Mouse (Mus musculus) heart, embryonic 15.5 days (tissue): Measurements from ENCODE around the gene Faf2. TPM values are rescaled to one million over a fixed set of nuclear protein-coding genes. Genes with fewer than 3 reads are reported as not detected.
A peak's percentile ranks its signal among the peaks of the same experiment; 100 is the strongest.

ENCODE experiments used
- ATAC-seq: fragments of 200-750 bp; cut with Nextera tagmentation; replicated peaks from 2 replicates; pipeline ENCODE4 v1.8.0; 2017; ENCODE audit warnings: low read depth, moderate TSS enrichment; ENCODE audit not compliant: insufficient number of reproducible peaks, insufficient read depth, low FRiP score
- H3K27ac ChIP-seq: fragments of 300-500 bp; sonication (generic); 2 replicates; pipeline ENCODE4 v1.5.1; 2015; ENCODE audit warnings: mild to moderate bottlenecking, inconsistent platforms
- H3K27me3 ChIP-seq: fragments of 300-500 bp; sonication (generic); 2 replicates; pipeline ENCODE4 v1.6.1; 2015; ENCODE audit warnings: inconsistent platforms
- H3K36me3 ChIP-seq: fragments of 300-500 bp; sonication (generic); 2 replicates; pipeline ENCODE4 v1.6.1; 2015; ENCODE audit warnings: mild to moderate bottlenecking, inconsistent platforms
- H3K4me1 ChIP-seq: fragments of 300-500 bp; sonication (generic); replicated peaks from 2 replicates; pipeline ENCODE4 v1.6.1; 2015; ENCODE audit warnings: inconsistent platforms
- H3K4me2 ChIP-seq: fragments of 300-500 bp; sonication (generic); 2 replicates; pipeline ENCODE4 v1.6.1; 2015; ENCODE audit warnings: inconsistent platforms, mild to moderate bottlenecking, moderate library complexity
- H3K4me3 ChIP-seq: fragments of 300-500 bp; sonication (generic); 2 replicates; pipeline ENCODE4 v1.5.1; 2015; ENCODE audit warnings: mild to moderate bottlenecking, inconsistent platforms
- H3K9ac ChIP-seq: fragments of 300-500 bp; sonication (generic); 2 replicates; pipeline ENCODE4 v1.6.1; 2015; ENCODE audit warnings: mild to moderate bottlenecking, inconsistent platforms
- H3K9me3 ChIP-seq: fragments of 300-500 bp; sonication (generic); replicated peaks from 2 replicates; pipeline ENCODE4 v1.6.1; 2016; ENCODE audit warnings: inconsistent platforms
- WGBS: fragments of 180-500 bp; shearing (Covaris S2); methylation state at CpG from one replicate; pipeline ENCODE4 v1.1.7; 2015; ENCODE audit warnings: mixed read lengths; 5-methylcytosine and 5-hydroxymethylcytosine counted together
- polyA plus RNA-seq: library from polyadenylated mRNA; unstranded; fragments of >200 nt; fragmentation: Nextera tagmentation; extraction: Ambion mirVana; gene quantifications from 2 replicates; pipeline ENCODE4 v1.2.1, GENCODE M21; 2015

The Faf2 gene
- polyA plus RNA-seq, 1 experiment from 2014 or later: 38.3 TPM

DNA sequence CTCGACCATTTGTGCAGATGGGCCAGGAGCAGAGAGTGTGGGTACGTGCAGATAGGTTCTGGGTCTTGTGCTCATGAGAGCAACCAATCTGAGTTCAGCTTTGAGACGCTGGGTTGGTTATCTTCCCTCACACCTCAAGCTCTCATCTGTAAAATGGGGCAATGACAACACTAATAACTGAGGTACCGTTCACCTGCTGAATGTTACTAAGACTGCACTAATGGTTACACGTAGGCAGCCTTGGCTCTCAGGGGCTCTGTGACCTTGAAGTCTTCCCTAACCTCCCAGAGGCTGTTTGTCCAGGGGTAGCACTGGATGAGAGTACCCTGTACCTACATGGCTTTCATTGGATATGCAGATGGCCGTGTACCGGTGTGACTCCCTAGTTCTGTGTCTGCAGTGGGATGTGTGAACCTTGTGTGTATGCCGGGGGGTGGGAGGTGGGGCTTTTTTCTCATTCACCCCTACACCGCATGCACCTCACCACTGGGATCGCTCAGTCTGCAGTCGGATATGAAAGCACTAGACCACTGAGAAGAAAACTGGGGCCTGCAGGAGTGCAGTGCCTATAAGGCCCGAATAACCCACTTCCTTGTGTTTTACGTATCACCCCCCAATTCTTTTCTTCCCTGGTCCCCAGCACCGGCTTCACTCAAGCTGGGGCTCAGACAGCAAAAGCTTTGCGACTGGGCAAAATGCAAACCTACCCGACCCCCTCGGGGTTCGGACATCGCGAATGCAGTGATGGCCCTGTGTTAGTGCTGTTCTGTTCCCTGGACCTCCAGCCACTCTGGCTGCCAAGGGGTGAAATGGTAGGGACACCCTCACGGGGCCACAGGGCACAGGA is 71.3 kb downstream of the Faf2 start:
- H3K36me3 ChIP-seq: no peaks in the 10 kb centered on the region
- H3K4me1 ChIP-seq: peaks cover 39% of the 10 kb centered on the region
- H3K9ac ChIP-seq: peak overlapping the region; percentile 96
- H3K9me3 ChIP-seq: no peaks in the 10 kb centered on the region
- peak overlapping the region; percentile 88 for H3K4me2 ChIP-seq
- WGBS: 6% methylated on average over 21 of the region's 21 CpGs
- H3K4me3 ChIP-seq: peak overlapping the region; percentile 91
- no peak for ATAC-seq
- H3K27me3 ChIP-seq: no peaks in the 10 kb centered on the region
- peak overlapping the region; percentile 98 for H3K27ac ChIP-seq

DNA sequence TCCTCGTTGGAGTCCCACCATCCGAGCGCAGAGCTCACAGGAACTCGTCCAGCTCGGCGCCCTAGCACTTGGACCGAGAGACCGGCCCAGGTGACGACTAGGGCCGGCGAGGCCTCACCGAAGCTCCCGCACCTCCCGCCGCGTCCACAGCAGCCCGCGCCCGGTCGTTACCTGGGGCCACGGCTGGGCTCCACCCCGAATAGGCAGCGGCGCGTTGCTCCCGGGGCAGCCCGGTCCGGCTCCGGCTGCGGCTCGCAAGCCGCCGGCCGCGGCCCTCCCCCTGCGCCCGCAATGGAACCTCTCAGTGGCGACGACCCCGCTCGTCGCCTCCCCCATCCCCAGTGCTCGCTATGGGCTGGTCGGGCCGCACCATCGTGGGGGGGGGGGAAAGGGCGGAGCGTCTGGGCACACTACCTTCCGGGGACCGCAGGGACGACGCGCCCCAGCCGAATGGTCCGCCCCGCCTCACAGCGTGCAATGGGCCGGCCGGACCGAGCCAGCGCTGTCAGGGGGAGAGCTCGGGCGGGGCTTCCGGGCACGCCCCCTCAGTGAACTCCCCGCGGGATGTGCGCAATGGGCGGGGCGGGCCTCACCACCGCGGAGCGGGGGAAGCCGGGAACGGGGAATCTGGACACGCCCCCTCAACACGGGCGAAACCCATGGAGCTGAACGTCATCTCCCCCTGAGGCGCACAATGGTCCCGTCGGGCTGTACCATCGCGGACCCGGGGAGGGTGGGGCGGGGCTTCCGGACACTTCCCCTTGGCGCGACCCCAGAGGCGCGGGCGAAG is 72.2 kb downstream of the Faf2 start, which contains the start of gene Rnf44:
Rnf44 (minus strand) TSS at position 350 of the 790 bp plus-strand sequence.
- H3K9me3 ChIP-seq: no peaks in the 10 kb centered on the region
- H3K4me2 ChIP-seq: peak within 1 kb of the TSS; percentile 88
- H3K36me3 ChIP-seq: no peaks in the 10 kb centered on the region
- H3K27me3 ChIP-seq: no peaks in the 10 kb centered on the region
- peak within 1 kb of the TSS; percentile 96 for H3K9ac ChIP-seq
- peak within 1 kb of the TSS; percentile 98 for H3K27ac ChIP-seq
- H3K4me3 ChIP-seq: peak within 1 kb of the TSS; percentile 91
- H3K4me1 ChIP-seq: peaks cover 33% of the 10 kb centered on the region
- under 1% methylated on average over 84 of the region's 92 CpGs for WGBS
- peak; percentile 99 for ATAC-seq

DNA sequence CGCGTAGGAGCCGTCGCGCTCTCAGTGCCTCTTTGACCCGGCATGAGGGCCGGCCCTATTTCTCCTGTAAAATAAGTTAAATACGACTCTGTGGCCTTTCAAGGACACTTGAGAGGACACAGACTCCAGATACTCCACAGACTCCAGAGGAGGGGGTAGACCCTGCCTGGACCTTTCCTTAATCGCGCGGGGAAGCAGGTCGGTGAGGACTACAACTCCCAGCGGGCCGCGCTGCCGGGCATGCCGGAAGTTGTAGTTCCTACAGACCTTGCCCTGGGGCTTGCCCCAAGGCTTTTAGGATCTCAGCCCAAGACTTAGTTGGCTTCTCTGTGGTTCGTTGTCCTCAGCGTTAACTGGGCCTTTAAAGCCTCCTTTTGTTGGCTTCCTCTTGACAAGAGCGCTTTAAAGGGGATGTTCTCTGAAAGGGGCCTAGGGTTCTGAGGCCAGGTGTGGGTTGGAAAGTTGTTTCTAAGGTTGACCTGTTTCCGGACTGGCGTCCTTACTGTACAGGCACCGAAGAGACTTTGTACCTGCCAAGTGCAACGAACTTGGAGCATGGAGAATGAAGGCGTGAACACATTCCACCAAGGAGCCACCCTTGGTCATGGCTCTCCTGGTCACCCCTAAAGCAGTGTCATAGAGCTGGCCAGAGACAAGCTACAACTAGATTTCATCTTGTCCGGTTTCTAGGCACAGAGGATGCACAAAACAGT is 72.9 kb downstream of the Faf2 start:
- H3K9me3 ChIP-seq: no peaks in the 10 kb centered on the region
- whole genome bisulfite sequencing: 13% methylated on average over 26 of the region's 26 CpGs

DNA sequence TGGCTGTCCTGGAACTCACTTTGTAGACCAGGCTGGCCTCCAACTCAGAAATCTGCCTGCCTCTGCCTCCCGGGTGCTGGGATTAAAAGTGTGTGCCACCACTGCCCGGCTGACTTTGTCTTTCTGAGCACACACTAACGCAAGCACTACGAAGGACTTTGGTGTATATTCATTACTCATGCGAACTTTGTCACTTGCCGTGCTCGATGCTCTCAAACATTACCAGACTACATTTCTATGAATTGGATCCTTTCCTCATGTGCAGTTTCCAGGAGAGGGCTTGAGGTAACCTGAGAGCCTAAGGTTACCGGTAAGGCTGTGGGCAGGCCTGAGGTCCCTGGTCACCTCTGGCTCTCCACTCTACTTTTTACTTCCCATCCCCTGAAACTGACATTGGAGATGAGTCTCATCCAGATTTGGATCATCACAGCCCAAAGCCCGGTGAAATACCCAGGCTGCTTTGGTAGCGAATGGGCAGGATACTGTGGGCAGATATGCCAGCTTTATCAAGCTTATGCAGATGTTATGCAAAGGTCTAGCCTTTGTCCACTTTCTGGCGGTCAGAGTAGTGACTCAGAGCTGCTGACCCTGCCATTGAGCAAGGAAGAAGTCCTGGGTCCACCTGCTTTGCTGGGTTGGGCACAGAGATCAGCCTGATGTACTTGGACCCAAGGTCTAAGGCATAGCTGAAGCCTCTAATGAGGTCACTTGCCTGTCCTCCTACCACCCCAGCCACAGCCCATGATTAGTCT is 74.1 kb downstream of the Faf2 start:
- 84% methylated on average over 11 of the region's 11 CpGs for WGBS
- Histone ChIP-seq H3K27me3 (no peaks in the 10 kb centered on the region), H3K4me1 (peaks cover 26% of the 10 kb centered on the region), H3K9ac (no peak overlapping the region), H3K4me2 (no peak overlapping the region), H3K27ac (no peak overlapping the region), H3K4me3 (no peak overlapping the region), H3K36me3 (no peaks in the 10 kb centered on the region), H3K9me3 (no peaks in the 10 kb centered on the region)
- ATAC-seq: no peak

More for the DNA sequence above, 72.9 kb downstream of the Faf2 start:
- ATAC-seq: peak; percentile 56
- H3K27me3 ChIP-seq: no peaks in the 10 kb centered on the region
- H3K4me3 ChIP-seq: peak overlapping the region; percentile 91
- peaks cover 30% of the 10 kb centered on the region for H3K4me1 ChIP-seq
- H3K27ac ChIP-seq: peak overlapping the region; percentile 98
- no peaks in the 10 kb centered on the region for H3K36me3 ChIP-seq
- H3K9ac ChIP-seq: peak overlapping the region; percentile 67
- H3K4me2 ChIP-seq: peak overlapping the region; percentile 66

DNA sequence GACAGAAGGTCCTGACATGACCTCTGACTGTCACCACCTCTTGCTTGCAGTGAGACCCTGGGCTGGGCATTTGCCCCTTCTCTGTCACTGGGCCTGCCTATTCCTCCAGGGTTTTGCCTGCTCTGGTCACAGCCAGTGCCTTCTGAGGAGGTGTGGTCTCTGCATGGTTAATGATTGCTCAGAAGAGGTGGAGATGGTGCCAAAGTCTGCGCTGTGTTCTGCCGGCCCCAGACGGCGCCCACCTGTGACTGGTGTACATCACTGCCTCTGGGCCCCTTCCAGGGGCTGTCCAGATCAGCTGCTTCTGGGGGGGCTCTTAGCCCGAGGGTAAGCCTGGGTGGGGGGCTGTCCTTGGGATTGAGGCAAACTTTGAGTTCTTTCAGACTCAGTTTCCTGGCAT is 79.7 kb downstream of the Faf2 start, which contains the start of gene Cdhr2:
Cdhr2 (plus strand) TSS at position 219 of the 400 bp plus-strand sequence.
- Histone ChIP-seq H3K9ac (no peak within 1 kb of the TSS), H3K36me3 (no peaks in the 10 kb centered on the region), H3K27me3 (0 out of 2 replicates have a peak, but pooled peaks cover 3% of the 10 kb centered on the region), H3K27ac (no peak within 1 kb of the TSS), H3K4me3 (no peak within 1 kb of the TSS), H3K9me3 (no peaks in the 10 kb centered on the region), H3K4me2 (no peak within 1 kb of the TSS), H3K4me1 (no peaks in the 10 kb centered on the region)
- ATAC-seq: no peak
- WGBS: 74% methylated on average over 5 of the region's 5 CpGs

DNA sequence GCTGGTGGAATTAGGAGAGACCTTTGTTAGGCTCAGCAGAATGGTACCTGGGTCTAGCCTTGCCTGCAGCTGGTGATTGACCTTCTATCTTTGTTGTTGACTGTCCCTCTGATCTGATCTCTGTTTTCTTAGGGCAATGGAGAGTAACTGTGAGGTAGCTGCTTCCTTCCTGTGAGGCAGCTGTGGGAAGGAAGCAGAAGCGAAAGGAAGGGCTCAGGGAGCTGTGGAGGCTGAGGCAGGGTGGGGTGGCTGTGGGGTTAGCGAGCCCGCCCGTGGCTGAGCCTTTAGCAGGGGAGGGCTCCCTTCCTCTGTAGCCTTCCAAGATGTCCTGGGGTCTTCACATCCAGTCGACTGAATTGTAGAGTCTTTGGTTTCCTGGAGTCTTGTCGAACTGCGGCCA is 80.9 kb downstream of the Faf2 start:
- Histone ChIP-seq H3K4me2 (no peak overlapping the region), H3K27ac (no peak overlapping the region), H3K9me3 (no peaks in the 10 kb centered on the region), H3K4me1 (no peaks in the 10 kb centered on the region), H3K36me3 (no peaks in the 10 kb centered on the region), H3K27me3 (0 out of 2 replicates have a peak, but pooled peaks cover 3% of the 10 kb centered on the region), H3K4me3 (no peak overlapping the region), H3K9ac (no peak overlapping the region)
- WGBS: 67% methylated on average over 7 of the region's 7 CpGs
- no peak for ATAC-seq

DNA sequence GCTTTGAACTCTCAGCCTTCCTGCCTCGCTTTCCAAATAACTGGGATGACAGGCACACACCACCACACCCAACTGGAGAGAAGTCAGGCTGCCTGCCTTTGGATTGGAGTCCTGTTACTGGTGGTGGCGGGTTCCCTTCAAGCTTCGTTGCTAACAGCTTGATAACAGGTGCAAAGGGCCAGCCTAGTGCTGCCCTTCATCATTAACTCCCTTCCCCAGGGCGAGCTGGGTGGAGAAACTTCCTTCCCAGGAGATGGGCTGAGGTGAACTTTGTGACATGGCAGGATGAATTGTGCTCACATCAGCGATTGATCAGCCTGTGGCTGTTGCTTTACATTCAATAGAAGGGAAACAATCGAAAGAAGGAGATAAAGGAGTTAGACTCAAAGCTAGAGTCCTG is 83.3 kb downstream of the Faf2 start:
- no peak overlapping the region for H3K4me3 ChIP-seq
- H3K27ac ChIP-seq: no peak overlapping the region
- no peak for ATAC-seq
- H3K27me3 ChIP-seq: 0 out of 2 replicates have a peak, but pooled peaks cover 3% of the 10 kb centered on the region
- H3K9me3 ChIP-seq: no peaks in the 10 kb centered on the region
- H3K9ac ChIP-seq: no peak overlapping the region
- no peak overlapping the region for H3K4me2 ChIP-seq
- H3K36me3 ChIP-seq: no peaks in the 10 kb centered on the region
- 38% methylated on average over 6 of the region's 6 CpGs for WGBS
- H3K4me1 ChIP-seq: no peaks in the 10 kb centered on the region

DNA sequence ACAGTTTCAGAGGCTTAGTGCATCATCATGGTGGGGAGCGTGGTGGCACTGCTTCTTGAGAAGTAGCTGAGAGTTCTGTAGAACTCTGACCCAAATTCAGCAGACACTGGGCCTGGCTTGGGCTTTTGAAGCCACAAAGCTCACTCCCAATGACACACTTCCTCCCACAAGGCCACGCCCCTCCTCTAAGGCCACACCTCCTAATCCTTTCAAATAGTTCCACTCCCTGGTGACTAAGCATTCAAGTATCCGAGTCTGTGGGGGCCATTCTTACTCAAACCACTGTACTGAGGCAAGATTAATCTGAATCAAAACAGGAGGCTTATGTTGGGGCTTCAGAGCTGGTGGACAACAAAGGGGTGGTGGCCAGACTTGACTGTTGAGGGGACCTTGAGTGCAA is 89.3 kb downstream of the Faf2 start:
- WGBS: 64% methylated on average over 3 of the region's 3 CpGs

More for the DNA sequence above, 89.3 kb downstream of the Faf2 start:
- Histone ChIP-seq H3K27me3 (peaks cover 8% of the 10 kb centered on the region), H3K9ac (no peak overlapping the region), H3K4me2 (no peak overlapping the region), H3K9me3 (no peaks in the 10 kb centered on the region), H3K36me3 (no peaks in the 10 kb centered on the region), H3K4me1 (no peaks in the 10 kb centered on the region), H3K4me3 (no peak overlapping the region), H3K27ac (no peak overlapping the region)
- ATAC-seq: no peak
